Mouse (Mus musculus): ENCODE measurements around the gene Samd1.

Gene Samd1

DNA sequence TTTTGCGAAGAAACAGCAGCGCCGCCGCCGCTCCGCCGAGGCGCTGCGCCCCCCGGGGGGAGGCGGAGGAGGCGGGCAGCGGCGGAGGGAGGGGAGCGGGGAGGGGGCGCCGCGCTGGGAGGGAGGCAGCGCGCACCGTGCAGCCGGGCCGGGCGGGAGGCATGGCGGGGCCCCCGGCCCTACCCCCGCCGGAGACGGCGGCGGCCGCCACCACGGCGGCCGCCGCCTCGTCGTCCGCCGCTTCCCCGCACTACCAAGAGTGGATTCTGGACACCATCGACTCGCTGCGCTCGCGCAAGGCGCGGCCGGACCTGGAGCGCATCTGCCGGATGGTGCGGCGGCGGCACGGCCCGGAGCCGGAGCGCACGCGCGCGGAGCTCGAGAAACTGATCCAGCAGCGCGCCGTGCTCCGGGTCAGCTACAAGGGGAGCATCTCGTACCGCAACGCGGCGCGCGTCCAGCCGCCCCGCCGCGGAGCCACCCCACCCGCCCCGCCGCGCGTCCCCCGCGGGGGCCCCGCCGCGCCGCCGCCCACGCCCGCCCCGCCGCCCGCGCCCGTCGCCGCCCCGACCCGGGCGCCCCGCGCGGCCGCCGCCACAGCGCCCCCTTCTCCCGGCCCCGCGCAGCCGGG is at the start of gene Samd1:
TSS of gene Samd1 (plus strand) at position 162 of the 631 bp plus-strand sequence.
- peak; percentile 71 for DNase-seq (ENCODE audit: low spot score)

DNA sequence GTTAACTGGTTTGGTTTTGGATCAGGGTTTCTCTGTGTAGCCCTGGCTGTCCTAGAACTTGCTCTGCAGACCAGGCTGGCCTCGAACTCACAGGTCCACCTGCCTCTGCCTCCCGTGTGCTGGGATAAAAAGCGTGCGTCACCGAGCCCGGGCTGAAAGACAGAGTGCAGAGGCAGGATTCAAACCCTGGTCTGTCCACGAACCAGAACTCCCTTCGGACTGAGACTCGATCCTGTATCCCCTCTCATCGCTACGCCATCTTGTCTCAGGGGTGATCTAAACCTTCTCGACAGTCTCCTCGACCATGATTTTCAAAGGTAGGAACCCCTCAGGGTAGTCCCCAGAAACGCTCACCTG is 42.7 kb upstream of the Samd1 start:
- no peak for DNase-seq (ENCODE audit: low spot score)

DNA sequence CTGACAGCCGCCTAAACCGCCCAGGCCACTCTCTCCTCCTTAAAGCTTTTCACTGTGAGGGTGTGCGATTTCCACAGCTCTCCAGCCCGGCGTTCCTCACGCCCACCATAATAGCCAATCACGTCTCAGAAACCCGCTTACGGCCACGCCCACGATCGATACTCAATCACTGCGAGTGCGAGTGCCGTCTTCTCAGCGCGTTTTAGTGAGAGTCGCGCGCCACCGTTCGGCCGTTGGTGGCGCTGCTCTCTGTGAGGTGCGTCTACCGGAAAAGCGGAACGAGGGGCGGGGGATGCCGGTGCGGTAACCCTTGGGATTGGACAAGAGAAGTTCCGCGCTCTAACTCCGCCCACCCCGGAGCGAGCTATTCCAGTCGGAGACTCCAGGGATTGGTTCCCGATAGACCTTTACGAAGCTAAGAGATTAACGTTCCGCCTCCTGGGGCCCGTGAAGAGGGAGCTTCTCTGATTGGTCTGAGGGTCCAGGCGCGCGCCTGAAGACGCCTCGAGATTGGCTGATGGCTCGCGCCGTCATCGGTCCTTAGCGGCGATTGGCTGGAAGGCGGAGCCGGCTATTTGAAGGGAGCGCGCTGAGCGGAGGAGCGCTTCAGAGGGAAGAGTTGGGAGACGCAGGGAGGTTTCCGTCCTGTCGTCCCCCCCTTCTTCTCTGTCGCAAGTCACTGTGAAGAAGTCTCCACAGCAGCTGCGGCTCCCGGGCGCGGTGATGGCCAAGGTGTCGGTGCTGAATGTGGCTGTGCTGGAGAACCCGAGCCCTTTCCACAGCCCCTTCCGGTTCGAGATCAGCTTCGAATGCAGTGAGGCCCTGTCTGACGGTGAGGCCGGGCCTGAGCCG is 42.1 kb upstream of the Samd1 start, which contains the start of the genes Gm10644 and Asf1b:
TSS of gene Gm10644 (minus strand) at position 100 of the 852 bp plus-strand sequence.
TSS of gene Asf1b (plus strand) at position 402 of the 852 bp plus-strand sequence.
- peak; percentile 100 for DNase-seq (ENCODE audit: low spot score)

DNA sequence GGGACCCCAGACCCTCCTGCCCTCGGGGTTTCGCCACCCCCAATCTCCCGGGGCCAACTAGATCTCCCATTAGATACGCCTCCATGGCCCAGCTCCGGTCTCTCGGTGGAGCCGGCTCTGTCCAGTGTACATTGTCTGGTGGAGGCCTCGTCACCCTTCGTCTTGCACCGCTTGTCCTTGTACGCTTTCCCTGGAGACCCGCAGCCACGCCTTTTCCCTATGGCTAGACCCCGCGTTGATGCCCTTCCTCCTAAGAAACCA is 41.6 kb upstream of the Samd1 start:
- DNase-seq (ENCODE audit: low spot score): no peak

DNA sequence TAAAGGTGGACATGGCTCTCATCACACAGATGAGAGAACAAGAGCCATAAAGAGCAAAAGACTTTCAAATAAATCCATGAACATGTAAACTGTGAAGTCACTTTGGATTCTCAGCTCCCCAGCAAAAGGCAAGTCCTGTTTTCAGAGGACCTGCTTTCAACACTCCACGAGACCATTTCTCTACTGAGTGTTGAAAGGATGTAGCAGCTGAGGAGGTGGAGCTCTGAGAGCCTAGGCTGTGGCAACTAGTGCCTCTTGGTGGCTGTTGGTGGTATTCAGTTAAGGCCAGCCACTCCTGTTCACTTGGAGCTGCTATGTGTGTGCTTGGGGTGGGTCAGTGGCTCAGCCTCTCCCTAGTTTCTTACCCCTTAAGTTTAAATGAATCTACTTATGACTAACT is 40.7 kb upstream of the Samd1 start:
- DNase-seq (ENCODE audit: low spot score): peak; percentile 65

DNA sequence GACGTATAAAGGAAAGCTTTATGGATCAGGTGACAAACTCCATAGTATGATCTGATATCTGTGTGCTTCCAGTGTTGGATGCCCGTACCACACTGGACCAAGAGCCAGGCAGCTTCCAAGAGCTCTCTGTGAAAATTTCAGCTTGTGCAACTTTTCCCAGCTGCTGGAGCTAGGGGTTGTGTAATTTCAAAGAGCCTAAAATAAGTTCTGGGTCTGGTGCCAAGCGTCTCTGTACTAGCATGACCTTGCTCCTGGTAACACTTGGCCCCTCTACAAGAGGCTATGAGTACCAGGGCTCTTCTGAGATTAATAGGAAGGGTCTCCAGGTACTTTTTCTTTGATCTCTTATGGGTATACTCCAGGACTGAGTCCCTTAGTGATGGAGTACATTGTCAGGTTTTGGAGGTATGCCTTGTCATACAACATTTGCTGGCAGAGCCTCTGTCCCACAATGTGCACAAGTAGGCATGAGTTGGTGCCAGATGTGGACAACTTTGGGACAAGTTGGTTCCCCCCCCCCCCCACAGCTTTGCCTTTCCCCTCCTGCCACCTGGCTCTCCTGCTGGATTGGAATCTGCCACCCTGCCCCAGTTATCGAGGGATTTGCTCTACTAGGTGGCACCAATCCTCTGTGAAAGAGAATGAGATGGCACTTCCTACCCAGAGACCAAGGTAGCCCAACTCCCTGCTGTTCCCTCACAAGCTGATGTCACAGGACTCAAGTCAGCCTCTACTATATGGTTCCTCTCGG is 33.3 kb upstream of the Samd1 start:
- no peak for DNase-seq (ENCODE audit: low spot score)

DNA sequence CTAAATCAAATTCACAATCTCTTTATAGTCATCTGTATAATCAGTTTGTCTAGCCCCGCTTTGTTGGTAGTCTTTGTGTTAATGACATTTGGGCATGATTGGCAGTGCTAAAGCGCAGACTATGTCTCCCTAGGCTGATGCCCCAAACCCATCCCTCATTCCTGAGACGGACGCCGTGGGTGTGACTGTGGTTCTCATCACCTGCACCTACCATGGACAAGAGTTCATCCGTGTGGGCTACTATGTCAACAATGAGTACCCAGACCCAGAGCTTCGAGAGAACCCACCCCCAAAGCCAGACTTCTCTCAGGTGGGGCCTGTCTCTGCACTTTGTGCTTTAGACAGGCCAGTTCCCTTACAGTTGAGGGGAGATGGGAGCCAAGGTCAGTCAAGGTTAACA is 29.8 kb upstream of the Samd1 start:
- DNase-seq (ENCODE audit: low spot score): no peak

DNA sequence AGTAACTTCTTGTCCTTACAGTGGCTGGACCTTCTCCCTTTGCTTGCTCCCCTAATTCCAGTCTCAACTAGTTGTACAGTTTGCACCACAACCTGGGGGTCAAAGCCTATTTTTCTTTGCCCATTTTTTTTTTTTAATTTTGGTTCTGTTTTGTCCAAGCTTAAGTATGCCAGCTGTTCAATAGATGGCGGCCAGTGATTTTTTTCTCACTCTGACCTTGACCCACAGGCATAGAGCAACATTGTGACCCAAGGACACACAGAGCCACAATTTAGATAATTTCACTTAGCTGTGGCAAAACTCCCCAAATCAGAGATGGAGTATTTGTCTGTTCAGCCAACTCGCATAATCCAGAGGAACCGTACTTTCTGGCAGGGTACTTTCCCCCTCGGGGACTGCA is 26.4 kb upstream of the Samd1 start:
- DNase-seq (ENCODE audit: low spot score): no peak

DNA sequence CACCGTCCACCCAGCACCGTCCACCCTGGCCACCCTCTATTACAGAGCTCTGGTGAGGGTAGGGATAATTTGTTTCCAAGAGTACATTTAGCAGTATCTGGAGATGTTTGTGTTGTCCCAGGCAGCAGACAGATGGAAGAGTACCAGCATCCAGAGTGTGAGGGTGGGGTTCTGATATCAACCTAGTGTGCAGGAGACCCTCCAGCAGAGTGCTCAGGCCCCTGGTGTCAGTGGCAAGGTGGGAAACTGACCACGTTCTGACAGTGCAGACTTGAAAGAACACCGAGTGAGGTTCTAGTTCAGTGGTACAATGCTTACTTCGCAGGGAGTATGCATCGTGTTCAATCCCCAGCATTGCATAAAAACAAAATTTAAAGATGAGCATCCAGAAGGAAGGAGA is 25.8 kb upstream of the Samd1 start:
- no peak for DNase-seq (ENCODE audit: low spot score)

DNA sequence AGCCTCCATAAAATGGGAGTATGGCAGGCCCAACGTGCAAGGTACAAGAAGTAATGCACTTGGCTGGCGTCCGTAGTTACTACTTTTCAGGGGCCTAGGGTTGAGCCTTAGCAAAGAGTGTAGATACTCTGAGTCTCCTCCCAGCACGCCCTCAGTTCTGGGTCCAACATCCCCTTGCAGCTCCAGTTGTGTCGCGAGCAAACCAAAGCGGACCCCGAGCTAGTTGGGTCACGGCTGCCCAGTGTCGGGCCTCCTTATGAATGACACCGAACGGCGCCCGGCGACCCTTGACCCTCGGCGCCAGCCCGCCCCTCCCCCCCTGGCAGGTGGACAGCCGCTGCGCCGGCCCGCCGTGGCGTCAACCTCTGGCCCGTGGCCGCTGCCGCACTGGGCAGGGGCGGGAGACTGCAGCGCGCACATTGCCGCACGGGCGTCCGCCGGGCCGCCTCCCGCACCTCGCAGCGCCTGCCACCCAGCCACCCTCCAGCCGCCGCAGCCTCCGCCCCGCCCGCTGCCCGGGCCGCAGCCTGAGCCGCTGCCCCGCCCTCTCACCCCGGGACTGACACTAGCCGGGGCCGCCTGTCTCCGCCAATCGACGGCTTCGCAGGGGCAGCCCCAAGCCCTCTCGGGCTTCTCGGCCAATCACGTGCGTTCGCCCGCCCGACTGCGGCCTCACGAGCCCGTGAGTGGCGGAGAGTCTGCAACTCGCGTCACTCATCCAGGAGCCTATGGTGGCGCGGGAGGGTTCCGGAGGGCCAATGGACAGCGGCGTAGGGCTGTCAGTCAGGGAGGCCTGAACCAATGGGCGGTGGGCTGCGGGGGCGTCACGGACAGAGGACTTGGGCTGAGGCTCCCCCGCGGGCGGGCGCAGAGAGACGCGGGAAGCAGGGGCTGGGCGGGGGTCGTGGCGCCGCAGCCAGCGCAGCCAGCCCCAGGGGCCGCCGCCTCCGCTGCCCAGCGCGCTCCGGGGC is 25.0 kb upstream of the Samd1 start, which contains the start of gene Prkaca:
TSS of gene Prkaca (plus strand) at position 844 of the 971 bp plus-strand sequence.
- DNase-seq (ENCODE audit: low spot score): peak; percentile 99

DNA sequence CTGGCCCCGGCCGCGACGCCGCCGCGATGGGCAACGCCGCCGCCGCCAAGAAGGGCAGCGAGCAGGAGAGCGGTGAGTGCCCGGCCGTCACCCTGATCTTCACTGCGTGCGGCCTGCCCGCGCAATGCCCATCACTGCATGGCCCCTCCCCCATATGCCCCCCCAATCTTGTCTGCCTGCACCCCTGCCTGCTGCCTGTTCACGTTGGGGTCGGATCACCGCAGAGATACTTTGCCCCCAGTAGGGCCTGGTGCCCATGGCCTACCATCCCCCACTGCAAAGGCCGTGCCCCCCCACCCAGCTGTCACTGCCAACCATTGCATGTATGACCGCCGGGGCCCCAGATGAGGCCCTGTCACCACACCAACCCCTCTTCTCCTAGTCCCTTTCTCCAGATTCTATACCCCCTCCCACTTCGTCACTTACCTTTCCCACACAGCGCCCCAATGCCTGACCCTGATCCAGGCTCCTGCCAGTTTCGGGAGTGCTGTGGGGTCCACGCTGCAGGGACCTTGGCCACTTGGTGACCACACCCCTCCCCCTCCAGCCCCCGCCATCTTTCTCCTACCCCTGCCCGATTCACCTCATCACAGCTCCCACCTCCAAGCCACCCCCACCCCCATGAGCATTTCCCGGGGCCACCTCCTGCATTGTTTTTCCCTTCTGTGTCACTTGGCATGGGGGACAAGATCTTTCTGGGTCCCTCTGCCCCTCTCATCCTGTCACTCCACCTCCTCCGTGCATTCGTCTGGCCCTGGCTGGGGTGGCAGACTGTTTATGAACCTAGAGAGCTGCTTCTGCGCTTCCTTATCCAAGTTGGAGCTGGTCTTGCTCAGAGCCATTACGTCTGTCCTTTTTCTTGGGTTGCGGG is 24.1 kb upstream of the Samd1 start:
- peak; percentile 20 for DNase-seq (ENCODE audit: low spot score)

DNA sequence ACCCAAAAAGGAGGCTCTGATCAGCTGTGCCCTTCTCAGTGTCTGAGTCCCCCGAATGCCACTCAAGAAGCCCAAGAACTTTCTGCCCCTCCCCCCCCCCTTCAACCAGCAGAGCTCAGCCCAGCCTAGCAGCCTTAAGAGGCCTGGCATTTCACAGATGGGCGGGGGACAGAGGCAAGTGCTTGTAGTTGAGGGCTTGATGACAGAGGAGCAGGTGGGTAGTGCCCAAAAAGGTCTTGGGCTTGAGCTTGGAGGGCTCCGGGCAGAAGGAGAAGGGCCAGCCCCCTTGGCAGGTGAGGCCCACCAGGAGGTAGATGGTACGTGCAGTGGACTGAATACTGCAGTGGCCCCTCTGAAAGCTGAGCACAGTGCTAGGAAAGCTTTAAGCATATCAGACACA is 23.0 kb upstream of the Samd1 start:
- no peak for DNase-seq (ENCODE audit: low spot score)

DNA sequence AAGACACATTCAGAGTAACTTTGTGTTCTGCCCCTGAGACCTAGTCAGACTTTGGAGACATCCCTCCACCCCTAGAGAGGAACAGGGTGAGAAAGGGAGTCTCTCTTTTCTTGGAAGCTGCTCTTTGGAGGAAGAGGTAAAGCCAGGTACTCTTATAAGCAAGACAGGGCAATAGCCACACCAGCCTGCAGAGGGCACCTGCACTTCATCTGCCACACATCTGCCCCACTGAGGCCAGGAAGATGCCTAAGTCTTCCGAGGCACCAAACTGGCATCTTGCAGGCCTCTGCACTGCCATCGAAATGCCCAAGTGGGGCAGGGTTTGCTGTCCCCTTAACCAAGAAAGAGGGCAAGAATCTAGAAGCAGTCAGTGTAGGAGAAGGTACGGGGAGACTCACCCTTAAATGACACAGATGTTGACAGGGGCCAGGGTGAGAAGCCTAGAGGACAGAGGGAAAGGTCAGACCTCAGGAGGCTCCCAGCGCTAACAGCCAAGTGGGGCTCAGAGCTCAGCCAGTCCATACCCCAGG is 21.3 kb upstream of the Samd1 start:
- no peak for DNase-seq (ENCODE audit: low spot score)

DNA sequence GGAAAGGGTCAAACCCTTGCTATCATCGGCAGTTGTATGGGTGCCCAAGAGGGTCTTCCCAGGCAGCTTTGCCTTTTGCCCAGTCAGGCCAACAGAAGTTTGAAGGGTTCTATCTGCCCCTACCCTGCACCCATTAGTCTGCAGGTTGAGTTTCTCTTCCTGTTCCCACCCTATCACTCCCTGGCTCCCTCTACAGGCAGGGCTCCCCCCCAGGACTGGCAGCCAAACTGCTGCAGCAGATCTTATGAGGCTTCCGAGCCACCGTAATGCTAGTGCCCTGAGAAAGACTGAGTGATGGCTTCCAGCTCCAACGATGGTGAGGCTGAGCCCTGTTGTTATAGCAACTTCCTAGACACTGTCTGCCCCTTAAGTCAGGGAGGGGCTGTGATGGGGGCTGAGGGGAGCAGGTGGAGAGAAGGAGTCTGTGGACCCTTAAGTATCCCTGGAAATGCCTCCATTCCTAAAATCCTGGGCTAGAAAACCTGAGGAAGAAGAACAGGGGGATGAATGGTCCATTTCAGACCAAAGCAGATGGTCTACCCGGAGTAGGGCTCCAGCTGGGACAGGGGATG is 20.6 kb upstream of the Samd1 start:
- DNase-seq (ENCODE audit: low spot score): no peak

DNA sequence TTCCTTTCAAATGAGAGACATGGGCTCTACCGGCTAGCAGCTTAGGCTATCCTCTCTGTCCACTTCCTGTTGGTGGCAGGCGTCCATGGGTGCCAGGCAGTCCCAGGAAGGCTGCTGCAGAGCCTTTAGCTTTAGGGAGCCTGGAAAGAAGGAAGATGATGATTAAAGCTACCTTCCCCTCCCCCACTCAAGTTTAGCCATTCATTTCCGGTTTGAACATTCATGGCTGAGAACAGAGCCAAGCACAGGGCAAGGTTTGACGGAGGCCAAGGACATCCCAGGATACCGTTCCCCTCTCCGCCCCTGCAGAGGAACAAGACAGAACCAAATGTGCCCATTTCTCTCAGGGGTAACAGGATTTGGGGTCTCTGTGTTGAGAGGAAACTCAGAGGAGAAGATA is 19.8 kb upstream of the Samd1 start:
- no peak for DNase-seq (ENCODE audit: low spot score)

DNA sequence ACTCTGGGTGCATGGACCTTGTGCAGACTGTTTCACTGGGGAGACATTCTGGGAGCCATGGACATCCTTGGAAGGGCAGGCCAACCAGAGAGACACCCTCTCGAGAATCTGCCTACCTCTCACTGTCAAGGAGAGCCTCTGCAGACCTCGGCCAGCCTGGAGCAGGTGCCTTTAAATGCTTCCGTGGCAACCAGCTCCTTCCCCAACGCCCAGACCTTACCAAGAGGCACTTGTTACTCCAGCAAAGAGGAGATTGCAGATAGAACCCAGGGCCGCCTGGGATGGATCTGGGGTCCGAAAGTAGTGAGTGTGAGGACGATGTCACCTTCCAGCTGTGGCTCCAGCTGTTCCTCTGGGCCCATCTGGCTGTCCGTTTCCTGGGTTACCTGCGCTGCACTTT is 19.3 kb upstream of the Samd1 start:
- no peak for DNase-seq (ENCODE audit: low spot score)

DNA sequence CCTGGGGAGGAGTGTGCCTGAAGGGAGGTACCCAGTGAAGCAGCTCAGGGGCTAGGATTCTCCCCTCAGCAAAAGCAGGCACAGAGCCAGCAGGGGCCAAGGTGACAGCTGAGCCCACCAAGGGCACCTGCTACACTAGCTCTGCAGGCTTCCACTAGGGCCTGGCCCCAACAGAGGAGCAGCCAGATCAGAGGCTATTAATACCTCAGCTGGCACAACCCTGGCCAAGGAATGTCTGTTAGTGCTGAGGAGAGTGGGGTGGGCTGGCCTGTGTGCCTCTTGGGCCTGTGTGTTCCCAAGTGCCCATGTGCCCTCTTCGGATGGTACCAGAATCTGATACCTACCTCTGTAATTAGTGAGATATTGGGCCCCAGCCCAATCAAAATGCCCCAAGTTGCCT is 17.2 kb upstream of the Samd1 start:
- DNase-seq (ENCODE audit: low spot score): no peak

DNA sequence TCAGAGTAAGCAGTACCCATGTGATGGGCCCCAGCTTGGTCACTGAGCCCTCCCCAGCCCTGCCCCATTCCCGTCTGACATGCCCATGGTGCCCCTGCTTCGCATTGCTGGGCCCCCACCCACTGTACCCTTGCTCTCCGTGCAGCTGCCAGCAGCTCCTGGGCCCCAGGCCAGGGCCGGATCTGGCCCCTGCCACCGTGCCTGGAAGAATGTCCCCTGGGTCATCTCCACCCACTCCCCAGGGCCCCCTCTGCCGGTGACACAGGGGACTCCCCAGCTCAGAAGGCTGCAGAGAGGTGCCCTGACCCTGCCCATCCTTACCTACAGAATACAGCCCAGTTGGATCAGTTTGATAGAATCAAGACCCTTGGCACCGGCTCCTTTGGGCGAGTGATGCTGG is 16.6 kb upstream of the Samd1 start:
- no peak for DNase-seq (ENCODE audit: low spot score)

DNA sequence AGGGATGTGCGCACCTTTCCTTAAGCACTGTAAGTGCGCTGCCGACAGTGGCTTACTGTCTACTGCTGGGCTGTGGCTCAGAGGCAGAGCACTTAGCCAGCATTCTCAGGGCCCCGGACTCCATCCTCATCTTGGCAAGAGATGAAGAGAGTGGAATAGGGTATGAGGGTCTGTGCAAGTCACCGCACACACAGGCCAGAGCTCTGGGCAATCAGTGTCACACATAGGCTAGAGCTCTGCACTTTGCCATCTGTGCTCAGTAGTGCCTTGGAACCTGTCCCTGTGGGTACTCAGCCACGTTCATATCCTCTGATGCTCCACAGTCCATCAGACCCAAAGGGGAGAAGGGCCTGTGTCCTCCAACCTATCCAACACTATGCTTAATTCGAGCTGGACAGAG is 15.9 kb upstream of the Samd1 start:
- DNase-seq (ENCODE audit: low spot score): no peak

DNA sequence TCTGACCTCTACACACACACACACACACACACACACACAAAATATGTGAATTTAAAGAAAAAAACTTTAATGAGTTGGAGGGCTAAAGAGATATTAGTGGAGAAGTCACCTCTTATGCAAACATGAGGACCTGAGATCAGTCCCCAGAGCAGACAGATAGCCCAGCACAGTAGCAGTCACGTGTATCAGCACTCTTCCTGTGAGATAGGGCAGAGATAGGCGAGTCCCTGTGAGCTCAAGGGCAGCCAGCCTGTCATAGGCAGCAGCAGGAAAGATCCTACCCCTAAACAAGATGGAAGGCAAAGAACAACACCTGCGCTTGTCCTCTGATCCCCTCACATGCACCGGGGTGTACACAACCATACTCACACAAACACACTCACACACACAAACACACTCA is 15.0 kb upstream of the Samd1 start:
- no peak for DNase-seq (ENCODE audit: low spot score)
